Mouse (Mus musculus) G1E (cell line): ENCODE data around the gene Olfr530. TPM values are rescaled to one million over a fixed set of nuclear protein-coding genes. Genes with fewer than 3 reads are reported as not detected.

Experiments used
- ATAC-seq: 2 replicates; pipeline ENCODE4 v1.8.0; 2016; ENCODE audit warnings: mild to moderate bottlenecking; ENCODE audit not compliant: insufficient number of reproducible peaks, poor library complexity, low FRiP score, severe bottlenecking; ENCODE audit errors: extremely low read depth
- DNase-seq: peaks from one replicate; pipeline ENCODE4 v3.0.0; 2012; ENCODE audit warnings: low spot score
- H3K27me3 ChIP-seq: 2 replicates; pipeline ENCODE4 v1.6.1; 2012; ENCODE audit warnings: mild to moderate bottlenecking, low read length, inconsistent platforms; ENCODE audit not compliant: insufficient read depth
- H3K36me3 ChIP-seq: replicated peaks from 2 replicates; pipeline ENCODE3; 2012; ENCODE audit warnings: mild to moderate bottlenecking, inconsistent platforms
- H3K4me1 ChIP-seq: 2 replicates; pipeline ENCODE4 v1.6.1; 2012; ENCODE audit warnings: low read depth, low read length, inconsistent platforms, mixed read lengths; ENCODE audit not compliant: insufficient read depth
- H3K4me3 ChIP-seq: 2 replicates; pipeline ENCODE4 v1.5.1; 2012; ENCODE audit warnings: low read depth, mild to moderate bottlenecking, inconsistent platforms, low read length, moderate library complexity, mixed read lengths
- H3K9me3 ChIP-seq: replicated peaks from 2 replicates; pipeline ENCODE4 v1.6.1; 2012; ENCODE audit warnings: inconsistent platforms
- CTCF ChIP-seq: IDR thresholded peaks from 2 replicates; pipeline ENCODE4 v1.5.1; 2012; ENCODE audit warnings: low read depth, low read length, inconsistent platforms, mixed read lengths
- GATA1 ChIP-seq: IDR thresholded peaks from 2 replicates; pipeline ENCODE4 v1.6.1; 2012; ENCODE audit warnings: borderline replicate concordance, low read length, inconsistent platforms, mixed read lengths
- GATA2 ChIP-seq: IDR thresholded peaks from 2 replicates; pipeline ENCODE4 v1.6.1; 2012; ENCODE audit warnings: low read depth, low read length, inconsistent platforms, borderline replicate concordance
- POLR2AphosphoS5 ChIP-seq: IDR thresholded peaks from 2 replicates; pipeline ENCODE4 v1.6.1; 2012; ENCODE audit warnings: low read depth, low read length, inconsistent platforms; ENCODE audit not compliant: insufficient replicate concordance
- TAL1 ChIP-seq: conservative IDR thresholded peaks from 2 replicates; pipeline ENCODE4 v1.6.1; 2012; ENCODE audit warnings: low read depth, low read length, inconsistent platforms, mixed read lengths
- polyA plus RNA-seq: library from polyadenylated mRNA; stranded (reverse); fragments of >175 nt; gene quantifications from 2 replicates; pipeline ENCODE4 v1.2.3, GENCODE M21; 2012
- total RNA-seq, 2 experiments: library from RNA; stranded (forward) in 1 of 2; stranded (reverse) in 1 of 2; fragments of 200-1000 nt in 1 of 2; fragments of >200 nt in 1 of 2; fragmentation: Nextera tagmentation in 1 of 2; gene quantifications; 2 replicates each; pipeline ENCODE4 v1.2.3; 2014 to 2017

Gene Olfr530
- total RNA-seq (2014; fragmentation: Nextera tagmentation), result not detected in 2 replicates
- total RNA-seq (2017), result 0.12 TPM in 1 of 2 replicates, not detected in the other
- not detected in 2 replicates for polyA plus RNA-seq

GRCm38 (mm10) chr7:140376231-140376630 is at the start of gene Olfr530:
TSS of gene Olfr530 (minus strand) at chr7:140376331.
- Histone ChIP-seq H3K4me1 (no peaks in the 10 kb centered on the region), H3K36me3 (no peaks in the 10 kb centered on the region), H3K9me3 (no peaks in the 10 kb centered on the region), H3K4me3 (no peak within 1 kb of the TSS), H3K27me3 (no peaks in the 10 kb centered on the region)
- no peak for ATAC-seq
- no peak for DNase-seq
- no peak for TF ChIP-seq GATA1
- no peak for TF ChIP-seq CTCF
- no peak for TF ChIP-seq POLR2AphosphoS5
- TF ChIP-seq GATA2, result no peak
- TF ChIP-seq TAL1, result no peak

GRCm38 (mm10) chr7:140421539-140421938 is 45.4 kb upstream of the Olfr530 start, which contains the start of gene Olfr532:
TSS of gene Olfr532 (minus strand) at chr7:140421639.
- DNase-seq, result no peak
- H3K27me3 ChIP-seq, result no peaks in the 10 kb centered on the region
- no peaks in the 10 kb centered on the region for H3K9me3 ChIP-seq
- TF ChIP-seq GATA1 (no peak), CTCF (no peak), TAL1 (no peak), GATA2 (no peak), POLR2AphosphoS5 (no peak)
- no peak for ATAC-seq
- H3K4me3 ChIP-seq, result no peak within 1 kb of the TSS
- no peaks in the 10 kb centered on the region for H3K4me1 ChIP-seq
- H3K36me3 ChIP-seq, result no peaks in the 10 kb centered on the region

GRCm38 (mm10) chr7:140402818-140403217 is 26.7 kb upstream of the Olfr530 start, which contains the start of gene Olfr531:
TSS of gene Olfr531 (minus strand) at chr7:140402918.
- DNase-seq (no peak), ATAC-seq (no peak)
- no peaks in the 10 kb centered on the region for H3K9me3 ChIP-seq
- no peaks in the 10 kb centered on the region for H3K4me1 ChIP-seq
- no peak within 1 kb of the TSS for H3K4me3 ChIP-seq
- no peaks in the 10 kb centered on the region for H3K36me3 ChIP-seq
- TF ChIP-seq GATA2 (no peak), GATA1 (no peak), POLR2AphosphoS5 (no peak), CTCF (no peak), TAL1 (no peak)
- H3K27me3 ChIP-seq, result peaks cover 12% of the 10 kb centered on the region

- DNase-seq (no peak), ATAC-seq (no peak)
- no peak for TF ChIP-seq GATA2
- no peak for TF ChIP-seq POLR2AphosphoS5
- no peak for TF ChIP-seq CTCF
- no peak for TF ChIP-seq TAL1
- TF ChIP-seq GATA1, result no peak
Measured at GRCm38 (mm10) chr7:140376911-140377310, 780 bp upstream of the Olfr530 start.

GRCm38 (mm10) chr7:140374300-140374699 is 1.8 kb downstream of the Olfr530 start:
- no peak for DNase-seq
- no peaks in the 10 kb centered on the region for H3K9me3 ChIP-seq
- no peak overlapping the region for H3K4me3 ChIP-seq
- H3K4me1 ChIP-seq, result no peaks in the 10 kb centered on the region
- H3K36me3 ChIP-seq, result no peaks in the 10 kb centered on the region
- no peak for ATAC-seq
- peaks cover 4% of the 10 kb centered on the region for H3K27me3 ChIP-seq
- no peak for TF ChIP-seq TAL1
- TF ChIP-seq POLR2AphosphoS5, result no peak
- TF ChIP-seq GATA2, result no peak
- no peak for TF ChIP-seq CTCF
- TF ChIP-seq GATA1, result no peak

More at GRCm38 (mm10) chr7:140376911-140377310, 780 bp upstream of the Olfr530 start:
- H3K27me3 ChIP-seq, result no peaks in the 10 kb centered on the region
- H3K9me3 ChIP-seq, result no peaks in the 10 kb centered on the region
- H3K36me3 ChIP-seq, result no peaks in the 10 kb centered on the region
- no peak overlapping the region for H3K4me3 ChIP-seq
- H3K4me1 ChIP-seq, result no peaks in the 10 kb centered on the region

GRCm38 (mm10) chr7:140361571-140361970 is 14.6 kb downstream of the Olfr530 start, which contains the start of gene Olfr60:
TSS of gene Olfr60 (minus strand) at chr7:140361671.
- Histone ChIP-seq H3K27me3 (peaks cover 2% of the 10 kb centered on the region; the same call in 1 of the 2 replicates), H3K36me3 (no peaks in the 10 kb centered on the region), H3K4me3 (no peak within 1 kb of the TSS), H3K9me3 (peaks cover 7% of the 10 kb centered on the region), H3K4me1 (no peaks in the 10 kb centered on the region)
- DNase-seq (no peak), ATAC-seq (no peak)
- no peak for TF ChIP-seq CTCF
- no peak for TF ChIP-seq GATA1
